Comparison of ENCODE assay signal across 11 mouse cellular contexts in the genomic region with DNA sequence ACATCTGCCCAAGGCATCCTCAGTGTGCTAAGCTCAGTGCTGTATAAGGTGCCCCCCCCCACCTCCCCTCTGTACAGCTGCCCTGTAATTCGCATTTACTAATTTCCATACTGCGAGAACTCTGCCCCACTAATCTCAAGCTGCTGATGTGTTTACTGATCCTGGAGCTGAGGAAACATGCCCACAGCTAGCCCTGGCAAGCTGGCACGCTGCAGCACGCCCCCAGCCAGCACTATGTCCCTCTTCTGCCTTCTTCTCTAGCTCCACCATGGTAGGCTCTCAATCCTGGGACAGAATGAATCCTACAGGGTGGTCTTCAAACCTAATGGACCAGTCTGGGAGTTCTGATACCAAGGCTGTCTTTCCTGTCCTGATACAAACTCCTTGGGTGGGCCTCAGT.
"Had no signal": no experiment of that assay in that cellular context is flagged by ENCODE, and none has a peak within 500 bp of the region (broad histone marks: within the 10 kb centered on the region; RNA-seq: fewer than 3 reads in every experiment).

No protein-coding gene starts in this region.

- DNase-seq: kidney, adult 2 months; kidney, postnatal 25 days; liver, embryonic 13.5 days; lung, adult 2 months; lung, postnatal 14 days; lung, postnatal 4 days; midbrain, embryonic 14.5 days; retina, postnatal 1 day; thymus, adult 2 months; thymus, postnatal 25 days had no signal

- ATAC-seq: intestine, postnatal 0 days had no signal
